Mouse (Mus musculus) erythroblast, embryonic 14.5 days (primary cell): ENCODE data around the gene Trim2.

Experiments used
- GATA1 ChIP-seq: IDR thresholded peaks from 2 replicates; pipeline ENCODE4 v1.6.1; 2012; ENCODE audit warnings: low read length, inconsistent platforms, mixed read lengths
- TAL1 ChIP-seq: IDR thresholded peaks from 3 replicates; pipeline ENCODE4 v1.6.1; 2012; ENCODE audit warnings: low read length, inconsistent platforms, mixed read lengths

- TF ChIP-seq TAL1 (no peak), GATA1 (no peak)
These were observed 11.9 kb downstream of the Trim2 start for GRCm38 (mm10) chr3:84294734-84295133.
